Mouse (Mus musculus) intestine, postnatal 0 days (tissue): Measurements from ENCODE around the gene Tmem63c. TPM values are rescaled to one million over a fixed set of nuclear protein-coding genes. Genes with fewer than 3 reads are reported as not detected.

Experiments used
- ATAC-seq: fragments of 200-750 bp; cut with Nextera tagmentation; 2 replicates; pipeline ENCODE4 v1.8.0; 2017; ENCODE audit warnings: mild to moderate bottlenecking, moderate TSS enrichment, moderate library complexity
- H3K27ac ChIP-seq: fragments of 300-500 bp; sonication (generic); 2 replicates; pipeline ENCODE4 v1.5.1; 2014; ENCODE audit warnings: mild to moderate bottlenecking, low read depth, low read length, moderate library complexity
- H3K27me3 ChIP-seq: fragments of 300-500 bp; sonication (generic); replicated peaks from 2 replicates; pipeline ENCODE4 v1.6.1; 2014; ENCODE audit warnings: low read length, mixed read lengths; ENCODE audit not compliant: control insufficient read depth, insufficient read depth
- H3K36me3 ChIP-seq: fragments of 300-500 bp; sonication (generic); 2 replicates; pipeline ENCODE4 v1.6.1; 2014; ENCODE audit warnings: mild to moderate bottlenecking, moderate library complexity; ENCODE audit not compliant: control insufficient read depth, insufficient read depth
- H3K4me1 ChIP-seq: fragments of 300-500 bp; sonication (generic); replicated peaks from 2 replicates; pipeline ENCODE4 v1.6.1; 2014; ENCODE audit warnings: antibody characterized with exemption, low read length, mixed read lengths; ENCODE audit not compliant: control insufficient read depth, insufficient read depth
- H3K4me2 ChIP-seq: fragments of 300-500 bp; sonication (generic); replicated peaks from 2 replicates; pipeline ENCODE4 v1.6.1; 2014; ENCODE audit warnings: low read depth, mild to moderate bottlenecking, moderate library complexity
- H3K4me3 ChIP-seq: fragments of 300-500 bp; sonication (generic); 2 replicates; pipeline ENCODE4 v1.5.1; 2014; ENCODE audit warnings: low read depth, low read length
- H3K9ac ChIP-seq: fragments of 300-500 bp; sonication (generic); 2 replicates; pipeline ENCODE4 v1.6.1; 2014; ENCODE audit warnings: mild to moderate bottlenecking, low read depth, low read length
- H3K9me3 ChIP-seq: fragments of 300-500 bp; sonication (generic); 2 replicates; pipeline ENCODE4 v1.6.1; 2016; ENCODE audit warnings: mixed run types; ENCODE audit not compliant: control insufficient read depth
- CTCF ChIP-seq: sonication (generic); IDR thresholded peaks from 2 replicates; pipeline ENCODE4 v1.5.1; 2016; ENCODE audit warnings: low read depth, mild to moderate bottlenecking, control low read depth, antibody characterized with exemption, moderate library complexity
- WGBS: fragments of 180-500 bp; shearing (Covaris S2); extraction: QIAGEN DNeasy Blood & Tissue Kit; methylation state at CpG from one replicate; pipeline ENCODE4 v1.1.7; 2014; 5-methylcytosine and 5-hydroxymethylcytosine counted together
- polyA plus RNA-seq: library from polyadenylated mRNA; unstranded; fragments of >200 nt; fragmentation: Nextera tagmentation; extraction: Ambion mirVana; gene quantifications from 2 replicates; pipeline ENCODE4 v1.2.1, GENCODE M21; 2015

Gene Tmem63c
- polyA plus RNA-seq, 1 experiment from 2014 or later, result 0.52 TPM

- TF ChIP-seq CTCF, result peak; percentile 41
- H3K9me3 ChIP-seq, result no peaks in the 10 kb centered on the region
- no peak for ATAC-seq
- H3K4me1 ChIP-seq, result no peaks in the 10 kb centered on the region
- no peaks in the 10 kb centered on the region for H3K36me3 ChIP-seq
- no peaks in the 10 kb centered on the region for H3K27me3 ChIP-seq
- no peak overlapping the region for H3K27ac ChIP-seq
- H3K4me3 ChIP-seq, result no peak overlapping the region
- WGBS, result 77% methylated on average over 4 of the region's 4 CpGs
- H3K9ac ChIP-seq, result no peak overlapping the region
- H3K4me2 ChIP-seq, result no peak overlapping the region
Observed at GRCm38 (mm10) chr12:86998699-86999098, 22.4 kb upstream of the Tmem63c start.

DNA sequence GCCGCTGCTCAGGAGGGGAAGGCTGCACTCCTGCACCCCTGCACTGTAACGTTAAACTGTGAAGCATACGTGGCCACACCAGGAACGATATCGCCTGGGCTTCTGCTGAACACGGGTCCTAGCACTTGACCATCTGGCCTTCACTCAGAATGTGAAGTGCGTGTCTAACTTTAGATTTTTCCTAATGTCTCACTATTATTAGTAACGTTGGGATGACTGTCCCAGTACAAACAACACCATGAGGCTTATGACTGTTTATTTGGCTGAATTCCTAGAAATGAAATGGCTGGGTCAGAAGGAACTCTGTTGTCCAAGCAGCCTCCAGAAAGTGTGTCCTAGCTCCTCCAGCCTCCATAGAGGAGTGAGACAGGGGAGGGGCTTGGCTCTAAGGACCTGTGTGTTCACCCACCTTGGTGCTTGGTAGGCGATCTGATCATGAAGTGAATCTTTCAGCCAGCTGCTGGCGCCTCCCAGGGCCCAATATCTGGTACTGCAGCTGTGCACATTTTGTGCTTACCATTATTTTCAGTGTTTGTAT, 21.8 kb upstream of the Tmem63c start:
- H3K4me3 ChIP-seq, result no peak overlapping the region
- 57% methylated on average over 10 of the region's 10 CpGs for WGBS
- ATAC-seq, result no peak

DNA sequence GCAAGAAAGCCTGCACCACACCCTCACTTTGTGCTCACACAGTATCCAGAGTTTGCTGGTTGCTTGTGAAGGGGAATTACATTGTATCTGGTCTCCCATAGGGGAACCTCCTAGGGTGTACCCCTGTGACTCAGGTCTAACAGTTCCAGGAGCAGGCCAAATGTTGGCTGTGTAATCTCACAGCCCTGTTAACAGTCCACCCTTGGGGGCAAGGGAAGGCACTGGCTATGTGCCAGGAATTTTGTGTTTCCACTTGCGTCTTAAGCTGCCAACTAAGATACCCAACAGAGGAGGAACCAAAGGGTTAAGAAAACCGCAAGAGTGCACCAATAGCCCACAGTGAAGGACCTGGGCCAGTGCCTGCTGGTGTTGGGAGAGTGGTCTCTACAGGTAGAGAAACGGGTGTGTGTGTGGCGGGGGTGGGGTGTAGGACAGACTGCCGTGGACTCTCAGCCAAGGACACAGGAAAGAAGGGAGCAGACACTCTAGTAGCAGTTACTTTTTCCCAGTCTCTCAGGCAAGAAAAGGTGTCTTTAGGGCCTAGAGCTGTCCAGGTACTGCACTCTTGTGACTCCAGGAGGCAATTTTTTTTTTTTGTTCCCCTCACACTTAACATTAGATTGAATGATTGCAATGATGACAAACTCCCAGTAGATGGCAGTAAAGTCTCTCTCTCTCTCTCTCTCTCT, 20.8 kb upstream of the Tmem63c start:
- ATAC-seq, result no peak
- no peak overlapping the region for H3K4me3 ChIP-seq
- 55% methylated on average over 5 of the region's 5 CpGs for WGBS

More for the DNA sequence above, 21.8 kb upstream of the Tmem63c start:
- Histone ChIP-seq H3K9me3 (no peaks in the 10 kb centered on the region), H3K27ac (no peak overlapping the region), H3K4me1 (no peaks in the 10 kb centered on the region), H3K4me2 (no peak overlapping the region), H3K36me3 (no peaks in the 10 kb centered on the region), H3K27me3 (no peaks in the 10 kb centered on the region), H3K9ac (no peak overlapping the region)
- TF ChIP-seq CTCF, result peak; percentile 17; the same call in 1 of the 2 replicates

DNA sequence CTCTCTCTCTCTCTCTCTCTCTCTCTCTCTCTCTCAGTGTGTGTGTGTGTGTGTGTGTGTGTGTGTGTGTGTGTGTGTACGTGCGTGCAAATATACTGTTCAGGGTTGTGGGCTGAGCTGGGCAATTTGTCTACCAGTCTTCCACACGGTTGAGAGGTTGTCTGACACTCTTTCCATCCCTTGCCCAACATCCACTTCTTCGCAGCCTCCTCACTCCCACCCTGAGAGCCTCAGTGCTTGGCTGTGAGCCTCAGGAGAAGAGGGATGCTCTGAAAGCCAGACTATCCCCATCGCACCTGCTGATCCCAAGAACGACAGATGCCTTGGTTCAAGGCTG, 20.3 kb upstream of the Tmem63c start:
- no peak for ATAC-seq
- Histone ChIP-seq H3K4me2 (no peak overlapping the region), H3K4me3 (no peak overlapping the region), H3K9me3 (no peaks in the 10 kb centered on the region), H3K9ac (no peak overlapping the region), H3K27me3 (no peaks in the 10 kb centered on the region), H3K27ac (no peak overlapping the region; the same call in 1 of the 2 replicates), H3K36me3 (no peaks in the 10 kb centered on the region), H3K4me1 (no peaks in the 10 kb centered on the region)
- WGBS, result 40% methylated on average over 6 of the region's 6 CpGs
- no peak for TF ChIP-seq CTCF

More for the DNA sequence above, 20.8 kb upstream of the Tmem63c start:
- H3K27ac ChIP-seq, result no peak overlapping the region
- TF ChIP-seq CTCF, result peak; percentile 62
- no peak overlapping the region for H3K4me2 ChIP-seq
- no peaks in the 10 kb centered on the region for H3K36me3 ChIP-seq
- no peaks in the 10 kb centered on the region for H3K27me3 ChIP-seq
- no peak overlapping the region for H3K9ac ChIP-seq
- no peaks in the 10 kb centered on the region for H3K9me3 ChIP-seq
- no peaks in the 10 kb centered on the region for H3K4me1 ChIP-seq

- Histone ChIP-seq H3K9me3 (no peaks in the 10 kb centered on the region), H3K4me2 (no peak overlapping the region), H3K4me3 (no peak overlapping the region), H3K9ac (no peak overlapping the region), H3K4me1 (no peaks in the 10 kb centered on the region), H3K36me3 (no peaks in the 10 kb centered on the region), H3K27me3 (no peaks in the 10 kb centered on the region), H3K27ac (no peak overlapping the region)
- ATAC-seq, result no peak
- WGBS, result 54% methylated on average over 7 of the region's 7 CpGs
- TF ChIP-seq CTCF, result no peak
Observed at GRCm38 (mm10) chr12:87002209-87002608, 18.9 kb upstream of the Tmem63c start.

- ATAC-seq, result no peak
- no peaks in the 10 kb centered on the region for H3K36me3 ChIP-seq
- H3K4me1 ChIP-seq, result no peaks in the 10 kb centered on the region
- no peak overlapping the region for H3K27ac ChIP-seq
- no peaks in the 10 kb centered on the region for H3K27me3 ChIP-seq
- WGBS, result 71% methylated on average over 7 of the region's 7 CpGs
- H3K4me3 ChIP-seq, result no peak overlapping the region
- no peaks in the 10 kb centered on the region for H3K9me3 ChIP-seq
- no peak for TF ChIP-seq CTCF
- no peak overlapping the region for H3K9ac ChIP-seq
- H3K4me2 ChIP-seq, result no peak overlapping the region
Observed at GRCm38 (mm10) chr12:87002815-87003214, 18.3 kb upstream of the Tmem63c start.
